Mouse (Mus musculus) adrenal gland, adult 10 weeks (tissue): ENCODE data around the gene Grb10. TPM values are rescaled to one million over a fixed set of nuclear protein-coding genes. Genes with fewer than 3 reads are reported as not detected.

Experiments
- polyA plus RNA-seq: library from polyadenylated mRNA; stranded (reverse); fragments of 350-450 nt; fragmentation: Illumina TruSeq; extraction: RNeasy Lipid Tissue Mini Kit (QIAGEN cat#74804); gene quantifications from one replicate; pipeline ENCODE4 v1.2.3, GENCODE M21; 2014; ENCODE audit warnings: low read depth, low replicate concordance

Gene Grb10
- polyA plus RNA-seq = 83.0 TPM

DNA sequence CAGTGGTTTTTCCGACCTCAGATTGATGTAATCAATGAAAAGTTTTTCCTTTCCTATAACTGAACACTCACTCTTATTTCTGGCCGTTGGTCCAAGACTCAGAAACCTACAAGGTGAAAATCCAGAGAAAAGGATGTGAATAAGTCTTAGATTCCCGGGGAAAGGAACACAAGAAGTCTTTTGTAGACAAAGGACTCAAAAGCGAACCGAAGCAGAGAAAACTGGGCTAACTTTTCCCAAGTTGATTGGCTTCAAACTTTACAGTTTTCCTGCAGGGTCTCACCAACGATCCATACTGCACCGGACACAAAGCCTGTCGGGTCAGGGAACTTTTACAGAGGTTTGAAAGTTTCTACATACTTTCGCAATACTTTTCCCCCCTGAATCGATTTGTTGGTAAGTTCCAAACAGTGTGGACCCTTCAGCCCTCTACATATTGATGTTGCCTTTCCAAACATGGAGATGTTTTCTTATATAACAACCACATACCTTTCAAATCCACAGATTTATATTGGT, at the start of gene Grb10:
TSS of gene Grb10 (minus strand) at position 214 of the 516 bp plus-strand sequence.

DNA sequence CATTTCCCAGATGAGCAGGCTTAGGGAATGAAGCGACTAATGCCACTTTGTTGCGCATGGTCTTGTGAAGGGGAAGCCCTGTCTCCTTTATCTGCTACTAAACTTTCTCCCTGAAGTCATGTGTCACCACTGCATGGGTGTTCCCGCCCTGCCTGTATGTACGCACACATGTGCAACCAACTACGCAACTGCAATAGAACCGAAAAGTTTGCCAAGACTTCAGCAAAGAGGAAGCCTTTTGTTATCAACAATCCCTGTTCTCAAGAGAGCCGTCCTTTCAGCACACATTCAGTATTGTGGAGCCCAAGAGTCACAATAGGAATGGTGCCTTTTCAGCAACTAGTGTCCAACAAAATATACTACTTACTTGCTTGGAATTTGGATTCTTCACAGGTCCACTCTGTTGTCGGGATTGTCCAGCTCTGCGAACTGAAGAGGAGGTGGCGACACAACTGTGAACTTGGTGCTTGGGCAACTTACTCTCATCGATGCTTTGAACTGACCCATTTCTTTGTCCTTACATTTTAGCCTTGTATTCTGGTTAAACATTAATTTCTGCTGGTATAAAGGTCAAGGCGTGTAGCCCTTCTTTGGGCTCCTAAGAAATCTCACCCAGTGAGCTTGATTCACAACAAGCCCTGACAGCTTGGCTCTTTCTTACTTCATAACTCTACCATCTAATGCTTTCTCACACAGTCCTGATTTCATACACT, 140.7 kb downstream of the Grb10 start, which contains the start of gene Ddc:
TSS of gene Ddc (minus strand) at position 500 of the 713 bp plus-strand sequence.

Other genes with a start within 250 kb of the Grb10 start
- 11.3 TPM for gene Fignl1, start 229.7 kb downstream of the Grb10 start, polyA plus RNA-seq
- 76.9 TPM for gene Ddc, start 140.5 kb downstream of the Grb10 start, polyA plus RNA-seq